Mouse (Mus musculus) cortical plate, adult 2 months (tissue): ENCODE results near the gene Efemp1.

Source experiments
- CTCF ChIP-seq: fragments of 200-500 bp; IDR thresholded peaks from 2 replicates; pipeline ENCODE4 v1.5.1; 2011; ENCODE audit warnings: mild to moderate bottlenecking, control low read depth, low read length; ENCODE audit not compliant: insufficient read depth; ENCODE audit errors: extremely low read depth
- POLR2A ChIP-seq: fragments of 200-500 bp; IDR thresholded peaks from 2 replicates; pipeline ENCODE4 v1.6.1; 2011; ENCODE audit warnings: mild to moderate bottlenecking, low read length, control low read depth; ENCODE audit not compliant: insufficient read depth; ENCODE audit errors: extremely low read depth

- no peak for TF ChIP-seq CTCF
- no peak for TF ChIP-seq POLR2A
These were observed 3.2 kb upstream of the Efemp1 start for GRCm38 (mm10) chr11:28849841-28850240.
